Mouse (Mus musculus) brain, embryonic 14.5 days (tissue): ENCODE measurements at regions not wholly inside any gene's neighbourhood (a gene's known extent, or its start where the extent isn't known, plus 50 kb on each side); places are given as distances from the start of the nearest gene placed in this dataset.
A peak's percentile ranks its signal among the peaks of the same experiment; 100 is the strongest.

Experiments
- DNase-seq: peaks from one replicate; pipeline ENCODE4 v3.0.0-alpha.2; 2011; ENCODE audit warnings: low read depth
- CTCF ChIP-seq: fragments of 200-500 bp; IDR thresholded peaks from 2 replicates; pipeline ENCODE4 v1.5.1; 2012; ENCODE audit warnings: inconsistent platforms, mild to moderate bottlenecking, moderate library complexity, borderline replicate concordance; ENCODE audit not compliant: insufficient read depth, insufficient read length; ENCODE audit errors: extremely low read depth
- POLR2A ChIP-seq: fragments of 200-500 bp; IDR thresholded peaks from 2 replicates; pipeline ENCODE4 v1.6.1; 2012; ENCODE audit warnings: mild to moderate bottlenecking, inconsistent platforms, borderline replicate concordance; ENCODE audit not compliant: poor library complexity, insufficient read depth, insufficient read length, severe bottlenecking; ENCODE audit errors: extremely low read depth

DNA sequence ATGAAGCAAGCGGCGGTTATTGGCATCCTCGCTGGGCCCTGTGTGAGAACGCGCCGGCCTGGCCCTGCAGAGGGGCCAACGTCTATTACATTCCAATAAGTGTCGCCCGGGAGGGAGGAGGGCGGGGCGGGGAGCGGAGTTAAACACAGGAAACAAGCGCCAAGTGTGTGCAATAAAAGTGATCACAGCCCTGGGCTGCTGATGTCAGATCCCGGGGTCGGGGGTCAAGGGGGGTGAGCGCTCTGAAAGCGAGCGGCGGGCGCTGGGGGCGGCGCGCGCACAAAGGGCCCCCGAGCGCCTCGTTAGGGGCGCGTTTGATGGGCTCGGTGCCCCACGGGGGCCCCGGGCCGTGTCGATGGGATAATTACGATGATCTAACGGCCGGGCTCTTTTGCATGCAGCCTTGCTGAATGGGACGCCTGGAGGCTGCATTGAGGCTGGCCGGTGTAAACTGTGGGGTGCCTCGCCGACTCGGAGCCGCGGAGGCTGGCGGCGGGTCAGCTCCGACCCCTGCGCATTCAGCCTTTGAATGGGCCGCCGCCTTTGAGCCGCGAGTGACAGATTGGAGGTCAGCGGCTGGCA lies 178.9 kb downstream of the Tfap2c start:
- TF ChIP-seq CTCF (peak; percentile 14; the same call in 1 of the 2 replicates), POLR2A (no peak)
- peak; percentile 97 for DNase-seq

DNA sequence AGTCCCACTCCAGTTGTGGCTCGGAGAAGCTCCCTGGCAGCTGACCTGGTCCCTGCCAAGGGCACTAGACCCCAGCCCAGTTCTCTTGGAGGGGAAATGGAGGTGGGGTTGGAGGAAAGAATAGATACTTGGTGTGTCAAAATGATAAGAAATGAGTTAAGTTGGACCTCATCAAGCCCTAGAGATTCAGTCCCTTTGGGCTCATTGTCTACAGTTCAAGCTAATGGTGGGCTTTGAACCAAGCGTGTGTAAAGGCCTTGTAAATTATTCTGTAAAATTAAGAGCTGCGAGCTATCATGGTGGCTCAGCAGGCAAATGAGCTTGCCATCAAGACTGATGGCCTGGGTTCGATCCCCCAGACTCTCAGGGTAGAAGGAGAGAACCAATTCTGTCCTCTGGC lies 179.8 kb downstream of the Tfap2c start:
- TF ChIP-seq CTCF, result no peak
- TF ChIP-seq POLR2A, result no peak
- no peak for DNase-seq

DNA sequence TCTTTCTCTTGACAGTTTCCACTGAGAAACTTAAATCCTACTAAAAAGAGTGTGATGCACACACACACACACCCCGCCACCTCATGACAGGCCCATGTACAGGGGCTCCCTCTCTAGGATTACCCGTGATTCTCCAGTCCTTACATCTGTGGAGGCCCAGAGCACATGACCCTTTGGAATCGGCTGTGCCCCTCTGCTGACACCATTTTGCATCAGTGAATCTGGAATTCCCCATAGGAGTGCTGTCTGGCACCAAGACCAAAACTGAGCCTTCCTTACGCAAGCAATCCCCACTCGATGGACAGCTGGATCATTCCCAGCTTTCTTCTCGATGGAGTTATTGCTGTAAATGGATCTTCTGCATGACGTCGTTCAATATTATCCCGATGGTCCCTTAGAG lies 180.3 kb downstream of the Tfap2c start:
- TF ChIP-seq POLR2A (no peak), CTCF (no peak)
- DNase-seq, result no peak

DNA sequence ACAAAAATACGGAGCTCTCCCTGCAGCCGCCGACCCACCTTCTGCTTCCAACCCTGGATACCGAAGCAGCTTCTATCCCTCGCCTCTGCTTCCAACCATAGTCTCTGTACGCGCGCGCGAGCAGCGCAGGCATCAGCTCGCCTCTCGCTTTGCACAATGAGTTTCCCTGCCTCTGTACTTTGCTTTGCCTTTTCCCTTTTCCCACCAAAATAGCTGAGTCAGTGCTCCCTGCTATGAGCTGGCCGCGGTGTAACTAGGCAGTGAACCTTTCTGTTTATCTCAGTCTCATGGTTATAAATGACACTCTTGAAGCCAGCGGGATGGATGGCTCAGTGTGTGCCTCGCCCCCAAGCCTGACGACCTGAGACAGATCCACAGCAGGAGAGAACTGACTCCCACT lies 182.0 kb downstream of the Tfap2c start:
- DNase-seq, result peak; percentile 80
- TF ChIP-seq POLR2A, result no peak

DNA sequence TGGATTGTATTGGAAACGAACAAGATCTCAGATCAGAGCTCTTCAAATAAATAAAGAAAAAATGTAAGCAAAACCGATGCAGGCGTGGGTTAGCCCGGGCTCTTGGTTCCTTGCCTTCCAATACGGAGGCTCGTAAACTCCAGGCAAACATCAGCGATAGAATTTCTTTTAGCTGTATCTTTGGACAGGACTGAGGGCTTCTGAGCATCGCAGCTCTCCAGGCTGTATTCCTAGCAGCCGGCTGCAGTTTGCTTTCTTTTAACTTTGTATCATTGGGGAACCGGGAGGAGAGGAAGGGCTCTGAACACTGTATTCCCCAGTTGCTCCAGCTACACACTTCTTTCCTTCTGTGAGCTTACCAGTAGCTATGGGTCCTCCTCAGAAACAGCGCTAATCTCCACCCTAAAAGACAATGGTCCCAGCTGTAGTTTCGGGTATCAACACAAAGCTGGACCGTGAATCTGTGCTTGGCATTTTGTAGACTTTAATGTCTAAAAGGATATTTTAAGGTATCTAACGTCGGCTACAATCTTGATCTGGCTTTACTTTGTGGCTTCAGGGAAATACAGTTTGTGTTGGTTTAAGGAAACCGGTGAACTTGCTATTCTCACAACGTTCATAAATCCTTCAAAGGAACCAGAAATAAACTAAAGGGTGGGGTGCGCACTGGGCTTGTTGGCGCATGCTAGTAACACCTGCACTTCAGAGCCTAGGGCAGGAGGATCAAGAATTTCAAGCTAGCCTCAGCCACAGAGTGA lies 183.2 kb downstream of the Tfap2c start:
- TF ChIP-seq CTCF (no peak), POLR2A (no peak)
- no peak for DNase-seq

DNA sequence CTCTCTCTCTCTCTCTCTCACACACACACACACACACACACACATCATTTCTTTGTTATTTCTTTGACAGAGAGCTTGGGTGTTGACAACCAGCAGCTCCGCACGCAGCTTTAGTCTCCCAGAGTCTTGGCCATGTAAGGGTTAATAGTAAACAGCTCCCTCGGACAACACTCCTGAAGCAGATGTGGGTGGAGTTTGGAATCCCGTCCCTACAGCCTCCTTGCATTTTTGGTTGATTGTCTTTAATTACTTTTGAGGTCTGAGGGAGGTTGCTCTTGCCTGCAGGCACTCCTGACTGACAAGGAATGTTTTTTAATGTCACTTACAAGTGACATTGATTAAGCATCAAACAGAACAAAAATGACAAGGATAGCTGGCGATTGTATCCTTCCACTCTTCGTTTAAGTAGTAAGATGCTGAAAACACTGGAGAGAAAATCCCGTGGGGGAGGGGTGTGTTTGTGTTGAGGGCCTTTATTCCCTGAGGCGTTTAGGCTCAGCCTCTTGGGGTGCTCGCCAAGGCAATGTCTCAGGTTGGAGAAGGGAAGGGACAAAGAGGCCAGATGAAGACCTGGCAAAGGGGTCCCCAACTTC lies 184.1 kb downstream of the Tfap2c start:
- no peak for TF ChIP-seq POLR2A
- no peak for TF ChIP-seq CTCF
- DNase-seq, result peak; percentile 67

DNA sequence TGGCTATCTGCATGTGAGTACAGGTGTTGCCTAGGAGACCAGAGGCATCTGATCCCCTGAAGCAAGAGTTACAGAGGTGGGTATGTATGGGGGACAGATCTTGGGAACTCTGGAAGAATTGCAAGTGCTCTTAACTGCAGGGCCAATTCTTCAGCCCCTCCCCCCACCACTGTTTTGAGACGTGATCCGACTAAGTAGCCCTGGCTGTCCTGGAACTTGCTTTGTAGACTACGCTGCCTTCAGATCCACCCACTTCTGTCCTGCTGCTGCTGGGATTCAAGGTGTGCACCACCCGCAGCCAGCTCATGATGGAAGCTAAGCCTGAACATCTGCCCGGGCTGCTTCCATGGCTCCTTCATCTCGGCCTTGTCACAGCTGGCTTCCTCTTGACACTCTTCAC lies 186.2 kb downstream of the Tfap2c start:
- TF ChIP-seq POLR2A, result no peak
- TF ChIP-seq CTCF, result no peak
- no peak for DNase-seq

DNA sequence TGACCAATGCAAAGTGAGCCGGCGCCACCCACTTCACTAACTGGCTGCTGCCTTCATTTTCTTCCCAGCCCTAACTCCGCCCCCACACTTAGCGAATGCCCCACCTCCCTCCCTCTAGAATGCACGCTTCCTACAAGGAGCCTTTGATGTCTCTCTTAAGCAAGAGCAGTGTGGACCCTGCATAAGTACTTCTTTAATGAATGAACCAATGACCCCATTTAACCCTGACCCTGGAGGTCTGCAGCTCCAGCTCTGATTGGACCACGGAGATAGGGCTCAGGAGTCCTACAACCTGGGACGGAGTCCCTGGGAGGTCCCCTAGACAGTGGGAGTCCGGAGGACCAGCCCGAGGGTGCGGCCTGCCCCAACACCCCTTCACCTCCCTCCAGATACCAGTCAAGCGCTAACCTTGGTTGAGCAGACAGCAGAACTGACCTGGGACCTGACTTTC lies 189.7 kb downstream of the Tfap2c start:
- TF ChIP-seq POLR2A (no peak), CTCF (no peak)

DNA sequence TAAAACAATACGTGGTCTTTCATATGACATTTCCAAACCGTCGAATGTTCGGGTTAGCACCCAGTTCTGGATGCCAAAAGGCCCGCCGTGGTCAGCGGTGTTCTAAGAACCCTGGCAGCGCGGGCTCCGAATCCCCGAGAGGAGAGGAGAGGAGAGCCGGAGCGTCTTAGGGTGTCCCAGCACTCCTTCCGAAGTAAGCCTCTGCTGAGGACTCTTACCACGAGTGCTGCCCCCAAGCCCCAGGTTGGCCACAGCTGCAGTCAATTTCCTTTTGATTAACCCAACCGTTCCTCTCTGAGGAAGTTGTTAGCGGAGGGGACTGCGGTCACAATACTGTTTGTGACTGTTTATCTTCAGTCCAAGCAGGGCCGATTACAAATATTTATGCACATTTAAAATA lies 190.1 kb downstream of the Tfap2c start:
- TF ChIP-seq POLR2A (no peak), CTCF (no peak)

More for the DNA sequence above, 189.7 kb downstream of the Tfap2c start:
- no peak for DNase-seq

DNA sequence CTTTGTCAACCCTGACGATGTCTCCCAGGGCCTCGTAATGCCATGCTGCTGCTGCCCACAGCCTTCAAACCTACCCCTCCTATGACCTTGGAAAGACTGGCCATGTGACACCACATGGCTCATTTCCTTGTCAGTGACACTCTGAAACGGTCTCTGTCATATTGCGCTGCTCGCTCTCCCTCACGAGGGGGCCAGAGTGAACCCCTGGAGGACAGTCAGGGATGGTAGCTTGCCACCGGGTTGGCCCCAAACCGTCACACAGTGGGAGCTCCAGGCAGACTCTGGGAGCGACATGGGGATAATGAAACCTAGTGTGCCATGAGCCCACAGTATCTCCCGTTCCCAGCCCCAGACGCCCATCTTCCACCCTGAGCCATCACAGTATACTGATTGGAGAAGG lies 188.8 kb downstream of the Bmp7 start:
- TF ChIP-seq POLR2A, result no peak
- TF ChIP-seq CTCF, result no peak
- no peak for DNase-seq

More for the DNA sequence above, 190.1 kb downstream of the Tfap2c start:
- no peak for DNase-seq

DNA sequence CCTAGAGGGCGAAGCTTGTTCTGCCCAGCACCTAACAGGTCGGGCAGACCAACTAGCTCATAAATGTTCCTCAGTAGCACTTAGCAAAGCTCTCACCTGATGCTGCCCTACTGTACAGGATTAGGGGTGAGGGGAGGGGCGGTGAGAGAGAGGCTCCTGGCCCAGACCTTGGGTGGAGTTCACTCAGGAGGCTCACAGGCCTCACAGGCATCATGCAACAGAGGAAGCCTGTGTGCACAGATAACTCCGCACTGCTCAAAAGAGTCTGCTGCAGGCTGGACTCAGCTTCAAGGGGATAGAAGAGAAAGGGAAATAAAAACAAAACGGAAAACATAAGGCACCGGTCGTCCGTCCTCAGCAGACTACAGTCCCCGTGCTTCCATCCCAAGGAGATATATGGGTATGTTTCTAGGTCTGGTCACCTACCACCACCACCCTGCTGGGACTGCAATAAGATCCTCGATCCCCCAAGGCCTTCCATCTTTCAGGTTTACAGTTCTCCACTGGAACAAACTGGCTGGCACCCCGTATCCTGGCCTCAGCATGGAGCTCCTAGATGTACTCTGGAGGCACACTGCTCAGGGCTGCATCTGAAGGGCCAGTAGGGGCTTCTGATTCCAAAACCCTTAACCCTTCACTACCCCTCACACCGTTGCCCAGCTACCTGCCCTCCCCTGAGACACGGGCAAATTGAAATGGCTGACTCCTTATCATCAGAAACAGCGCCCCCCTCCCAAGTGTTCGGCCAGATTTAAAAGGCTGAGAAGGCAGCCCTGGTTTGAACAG lies 184.2 kb downstream of the Bmp7 start:
- no peak for TF ChIP-seq POLR2A
- no peak for TF ChIP-seq CTCF
- DNase-seq, result no peak
